Mouse (Mus musculus): ENCODE data around the gene Amh. TPM values are rescaled to one million over a fixed set of nuclear protein-coding genes. Genes with fewer than 3 reads are reported as not detected.

Gene Amh
- total RNA-seq, 2 experiments from 2014 or later: 0.39 TPM

GRCm38 (mm10) chr10:80784302-80784701 is 20.7 kb upstream of the Amh start:
- intact Hi-C loops (cut with DNase I): no loop called here
- DNase-seq (ENCODE audit: low spot score): no peak

- intact Hi-C loops (cut with DNase I): no loop called here
- DNase-seq (ENCODE audit: low spot score): no peak
Measured at GRCm38 (mm10) chr10:80784871-80785270, 20.2 kb upstream of the Amh start.

- no peak for DNase-seq (ENCODE audit: low spot score)
- intact Hi-C loops (cut with DNase I): no loop called here
Measured at GRCm38 (mm10) chr10:80785963-80786362, 19.1 kb upstream of the Amh start.

- intact Hi-C loops (cut with DNase I): no loop called here
- DNase-seq (ENCODE audit: low spot score): no peak
Measured at GRCm38 (mm10) chr10:80787517-80787916, 17.5 kb upstream of the Amh start.

- intact Hi-C loops (cut with DNase I): no loop called here
Measured at GRCm38 (mm10) chr10:80790761-80791404, 14.2 kb upstream of the Amh start.

GRCm38 (mm10) chr10:80791476-80792174 is 13.4 kb upstream of the Amh start:
- no peak for DNase-seq (ENCODE audit: low spot score)
- intact Hi-C loops (cut with DNase I): no loop called here

More at GRCm38 (mm10) chr10:80790761-80791404, 14.2 kb upstream of the Amh start:
- no peak for DNase-seq (ENCODE audit: low spot score)

- no peak for DNase-seq (ENCODE audit: low spot score)
- intact Hi-C loops (cut with DNase I): no loop called here
Measured at GRCm38 (mm10) chr10:80792175-80793032, 12.6 kb upstream of the Amh start.

- intact Hi-C loops (cut with DNase I): no loop called here
- no peak for DNase-seq (ENCODE audit: low spot score)
Measured at GRCm38 (mm10) chr10:80793033-80793784, 11.8 kb upstream of the Amh start.

- DNase-seq (ENCODE audit: low spot score): no peak
- intact Hi-C loops (cut with DNase I): no loop called here
Measured at GRCm38 (mm10) chr10:80793803-80794202, 11.2 kb upstream of the Amh start.

GRCm38 (mm10) chr10:80794750-80795149 is 10.3 kb upstream of the Amh start:
- no peak for DNase-seq (ENCODE audit: low spot score)
- intact Hi-C loops (cut with DNase I): no loop called here

- DNase-seq (ENCODE audit: low spot score): no peak
- intact Hi-C loops (cut with DNase I): no loop called here
Measured at GRCm38 (mm10) chr10:80796307-80796848, 8.7 kb upstream of the Amh start.

- no peak for DNase-seq (ENCODE audit: low spot score)
- intact Hi-C loops (cut with DNase I): loop anchor here (2.0 kb wide), 1 partner anchor 29 kb away; the partner anchor contains the start of gene Oaz1
Measured at GRCm38 (mm10) chr10:80797186-80798149, 7.6 kb upstream of the Amh start.

GRCm38 (mm10) chr10:80798150-80799006 is 6.7 kb upstream of the Amh start, which contains the start of the genes Sf3a2 and Plekhj1:
TSS of gene Sf3a2 (plus strand) at chr10:80798198.
TSS of gene Plekhj1 (minus strand) at chr10:80798626.
- peak; percentile 91 for DNase-seq (ENCODE audit: low spot score)
- intact Hi-C loops (cut with DNase I): loop anchor here (2.0 kb wide), 1 partner anchor 28 kb away; the partner anchor contains the start of gene Oaz1

GRCm38 (mm10) chr10:80799070-80799566 is 5.9 kb upstream of the Amh start:
- DNase-seq (ENCODE audit: low spot score): no peak
- intact Hi-C loops (cut with DNase I): loop anchor here (2.0 kb wide), 1 partner anchor 28 kb away; the partner anchor contains the start of gene Oaz1

- no peak for DNase-seq (ENCODE audit: low spot score)
- intact Hi-C loops (cut with DNase I): no loop called here
Measured at GRCm38 (mm10) chr10:80802204-80802912, 2.7 kb upstream of the Amh start.

- no peak for DNase-seq (ENCODE audit: low spot score)
- intact Hi-C loops (cut with DNase I): no loop called here
Measured at GRCm38 (mm10) chr10:80802996-80803395, 2.0 kb upstream of the Amh start.

- intact Hi-C loops (cut with DNase I): no loop called here
- DNase-seq (ENCODE audit: low spot score): no peak
Measured at GRCm38 (mm10) chr10:80804340-80804739, 703 bp upstream of the Amh start.

Measured in heart, postnatal 25 days (tissue).